Mouse (Mus musculus): ENCODE results near the gene Kdm6a. TPM values are rescaled to one million over a fixed set of nuclear protein-coding genes. Genes with fewer than 3 reads are reported as not detected.

Kdm6a gene
- total RNA-seq (2021), result 10 to 100 TPM; 32.1 to 50.2 TPM
- long read RNA-seq, experiment 1, full-length matches to known transcripts, result 2 of 10 reads
- long read RNA-seq, experiment 1, partial matches to known transcripts, result 1 of 10 reads
- long read RNA-seq, experiment 1, other reads (novel, unspliced or antisense), result 7 of 10 reads
- long read RNA-seq, experiment 2, full-length matches to known transcripts, result 2 of 12 reads
- long read RNA-seq, experiment 2, partial matches to known transcripts, result 4 of 12 reads
- long read RNA-seq, experiment 2, other reads (novel, unspliced or antisense), result 6 of 12 reads

GRCm38 (mm10) chrX:18162192-18162857 is at the start of gene Kdm6a:
Gene Kdm6a, plus strand, starts transcription at chrX:18162575.
- peak; percentile 97 to 99 for DNase-seq (ENCODE audit: low spot score in 2 of 2)

GRCm38 (mm10) chrX:18145557-18145956 is 16.8 kb upstream of the Kdm6a start, which contains the start of gene Dusp21:
Gene Dusp21, plus strand, starts transcription at chrX:18145857.
- no peak for DNase-seq (ENCODE audit: low spot score in 2 of 2)

DNA sequence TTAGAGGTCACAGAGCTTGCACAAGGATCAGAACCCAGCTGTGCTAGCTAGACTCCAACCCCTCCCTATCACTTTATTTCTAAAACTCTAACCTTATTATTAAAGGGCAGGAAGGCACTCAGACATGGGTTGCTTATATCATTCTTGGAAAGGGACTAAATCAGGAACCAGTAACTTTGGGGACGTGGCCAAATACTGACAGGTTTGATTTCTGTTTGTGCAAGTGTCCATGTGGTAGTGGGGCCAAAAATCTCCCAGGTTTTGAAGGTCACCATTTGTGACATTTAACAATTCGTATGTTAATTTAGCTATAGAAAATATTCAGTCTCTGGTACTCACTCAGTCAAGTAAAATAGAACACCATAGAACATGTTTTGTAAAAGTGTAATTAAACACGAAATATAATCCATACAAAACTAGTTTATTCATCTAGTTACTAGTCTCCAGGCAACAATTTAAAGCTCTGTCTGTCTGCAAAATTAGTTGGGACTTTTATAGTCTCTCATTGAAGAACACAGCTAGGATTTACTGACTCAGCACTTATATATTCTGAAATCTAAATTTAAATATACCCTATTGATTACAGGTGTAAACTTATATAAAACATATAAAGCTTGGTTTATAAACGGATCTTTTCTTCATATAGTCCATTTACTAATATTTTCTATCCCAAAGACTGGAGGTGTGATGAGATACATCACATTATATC is 1.5 kb upstream of the Kdm6a start:
- no peak for DNase-seq (ENCODE audit: low spot score in 2 of 2)

DNA sequence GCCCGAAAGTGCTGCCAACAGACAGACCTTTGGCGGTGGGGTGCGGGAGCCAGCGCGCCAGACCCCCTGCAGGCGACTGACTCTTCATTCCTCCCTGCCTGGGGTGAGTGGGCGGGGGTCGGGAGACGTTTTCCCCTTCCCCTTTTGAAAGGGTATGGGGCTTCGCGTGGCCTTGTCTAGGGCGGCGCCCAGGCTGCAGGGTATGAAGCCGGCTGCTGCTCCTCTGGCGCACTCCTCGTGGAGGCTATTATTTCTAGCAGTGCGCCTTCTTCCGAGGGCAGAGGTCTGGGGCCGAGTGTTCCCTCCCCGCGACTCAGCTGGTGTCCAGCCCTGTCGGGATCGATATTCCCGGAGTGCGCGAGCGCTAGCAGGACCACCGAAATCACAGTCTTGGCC is 581 bp upstream of the Kdm6a start:
- no peak for DNase-seq (ENCODE audit: low spot score in 2 of 2)

DNA sequence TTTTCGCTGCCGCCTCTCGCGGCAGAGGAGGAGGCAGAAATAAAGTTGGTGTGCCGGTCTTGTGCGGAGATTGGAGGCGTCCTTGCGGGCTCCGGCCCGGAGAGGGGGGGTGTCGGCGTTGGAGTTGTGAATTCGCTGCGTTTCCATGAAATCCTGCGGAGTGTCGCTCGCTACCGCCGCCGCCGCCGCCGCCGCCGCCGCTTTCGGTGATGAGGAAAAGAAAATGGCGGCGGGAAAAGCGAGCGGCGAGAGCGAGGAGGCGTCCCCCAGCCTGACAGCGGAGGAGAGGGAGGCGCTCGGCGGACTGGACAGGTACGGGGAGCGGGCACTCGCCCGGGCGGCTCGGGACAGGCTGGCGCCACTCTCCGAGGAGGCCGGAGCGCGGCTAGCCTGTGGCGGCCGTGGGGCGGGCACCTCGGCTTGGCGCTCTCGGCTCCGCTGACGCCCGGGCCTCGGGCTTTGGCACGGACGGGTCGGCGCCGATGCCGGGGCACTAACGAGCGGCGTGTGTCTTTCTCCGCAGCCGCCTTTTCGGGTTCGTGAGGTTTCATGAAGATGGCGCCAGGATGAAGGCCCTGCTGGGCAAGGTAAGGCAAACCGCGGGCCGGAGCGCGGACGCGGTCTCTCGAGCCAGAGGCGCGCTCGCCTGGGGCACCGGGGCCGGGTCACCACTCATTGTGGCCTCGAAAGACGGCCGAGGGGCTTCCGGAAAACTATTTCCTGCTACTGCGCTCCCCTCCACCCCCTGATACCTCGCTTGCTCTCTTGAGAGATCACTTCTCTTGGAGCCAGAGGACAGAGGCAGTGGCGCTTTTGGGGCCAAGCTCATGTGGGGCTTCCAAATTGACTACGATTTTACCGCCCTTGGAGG is 721 bp downstream of the Kdm6a start:
- peak; percentile 53 to 59 for DNase-seq (ENCODE audit: low spot score in 2 of 2)

DNA sequence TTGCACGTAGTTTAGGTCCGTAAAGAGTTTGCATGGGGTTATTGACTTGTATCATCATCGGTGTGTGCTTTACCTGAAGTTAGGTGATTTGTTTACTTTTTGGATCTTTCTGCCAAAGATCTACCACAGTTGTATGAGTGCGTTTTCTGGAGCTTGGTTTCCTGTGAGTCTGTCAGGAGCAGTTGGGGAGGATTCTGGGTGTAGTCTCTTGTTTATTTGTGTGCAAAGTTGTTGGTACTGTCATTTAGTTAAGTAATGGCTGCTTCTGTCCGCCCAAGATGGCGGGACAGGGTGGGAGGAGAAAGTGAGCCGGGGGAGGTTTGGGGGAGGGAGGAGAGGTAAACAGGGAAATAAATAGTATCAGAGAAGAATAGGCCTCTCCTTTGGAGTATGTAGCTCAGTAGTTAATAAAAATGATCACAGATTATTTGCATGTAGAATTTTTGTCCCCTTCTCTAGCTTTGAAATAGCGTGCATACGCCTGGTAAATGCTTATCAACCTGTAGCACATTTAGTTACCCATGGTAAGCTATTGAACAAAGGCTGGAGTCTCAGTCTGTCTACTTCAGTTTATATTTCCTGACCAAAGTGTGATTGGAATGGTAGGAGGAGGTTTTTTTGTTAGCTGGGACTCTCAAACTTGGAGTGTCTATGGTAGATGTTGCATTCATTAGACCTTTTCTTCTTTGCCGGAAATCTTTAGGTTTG is 1.7 kb downstream of the Kdm6a start:
- peak in 1 of 2 experiments; percentile 10 for DNase-seq (ENCODE audit: low spot score in 2 of 2)

DNA sequence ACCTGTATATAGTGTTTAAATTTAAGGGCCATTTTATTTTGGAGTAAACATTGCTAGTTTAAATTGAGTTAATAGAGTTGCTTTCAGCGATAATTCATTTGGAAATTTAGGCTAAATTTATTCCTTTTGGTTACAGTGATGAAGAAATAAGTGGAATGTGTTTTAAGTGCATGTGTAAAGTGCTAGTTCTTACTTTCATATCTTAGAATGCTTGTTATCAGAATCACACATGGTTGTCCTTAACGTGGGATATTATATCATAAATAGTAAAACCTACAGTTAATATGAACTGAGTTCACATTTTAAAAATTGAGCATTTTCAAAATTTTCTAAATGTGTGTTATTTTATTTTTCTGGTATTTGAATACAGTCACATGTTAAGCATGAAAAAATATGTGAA is 2.7 kb downstream of the Kdm6a start:
- DNase-seq (ENCODE audit: low spot score in 2 of 2), result no peak

- DNase-seq (ENCODE audit: low spot score in 2 of 2), result no peak
Measured at GRCm38 (mm10) chrX:18166961-18167360, 4.6 kb downstream of the Kdm6a start.

DNA sequence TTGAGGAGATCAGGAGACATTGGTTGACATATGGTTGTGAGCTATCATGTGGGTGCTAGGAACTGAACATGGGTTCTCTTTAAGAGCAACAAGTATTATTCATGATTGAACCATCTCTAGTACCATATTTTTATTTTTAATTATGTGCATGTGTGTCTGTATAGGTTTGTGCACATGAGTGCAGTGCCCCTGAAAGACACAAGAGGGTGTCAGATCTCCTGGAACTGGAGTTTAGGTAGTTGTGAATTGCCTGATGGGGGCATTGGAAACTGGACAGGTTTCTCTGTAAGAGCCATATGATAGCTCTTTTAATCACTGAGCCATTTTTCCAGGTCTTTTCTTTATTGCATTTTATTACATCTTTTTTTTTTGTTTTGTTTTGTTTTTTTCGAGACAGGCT is 6.6 kb downstream of the Kdm6a start:
- no peak for DNase-seq (ENCODE audit: low spot score in 2 of 2)

- DNase-seq (ENCODE audit: low spot score in 2 of 2), result no peak
Measured at GRCm38 (mm10) chrX:18174831-18175230, 12.5 kb downstream of the Kdm6a start.

DNA sequence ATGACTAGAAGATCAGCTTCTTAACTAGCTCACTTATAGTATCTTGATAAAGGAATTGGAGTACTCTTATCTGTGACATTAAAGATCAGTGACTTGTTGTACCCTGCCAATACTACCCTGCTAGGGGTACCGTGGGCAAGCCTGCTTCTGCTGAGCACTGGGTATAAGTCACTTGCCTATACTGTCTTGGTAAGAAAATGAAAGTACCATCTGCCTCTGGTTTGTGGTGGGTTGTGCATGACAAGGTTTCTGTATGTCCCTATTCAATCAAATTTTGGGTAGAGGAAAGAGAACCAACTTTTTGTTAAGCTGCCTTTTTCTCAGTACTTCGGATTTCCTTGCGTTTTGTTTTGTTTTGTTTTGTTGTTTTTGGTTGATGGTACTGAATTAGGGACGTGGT is 15.4 kb downstream of the Kdm6a start:
- no peak for DNase-seq (ENCODE audit: low spot score in 2 of 2)

DNA sequence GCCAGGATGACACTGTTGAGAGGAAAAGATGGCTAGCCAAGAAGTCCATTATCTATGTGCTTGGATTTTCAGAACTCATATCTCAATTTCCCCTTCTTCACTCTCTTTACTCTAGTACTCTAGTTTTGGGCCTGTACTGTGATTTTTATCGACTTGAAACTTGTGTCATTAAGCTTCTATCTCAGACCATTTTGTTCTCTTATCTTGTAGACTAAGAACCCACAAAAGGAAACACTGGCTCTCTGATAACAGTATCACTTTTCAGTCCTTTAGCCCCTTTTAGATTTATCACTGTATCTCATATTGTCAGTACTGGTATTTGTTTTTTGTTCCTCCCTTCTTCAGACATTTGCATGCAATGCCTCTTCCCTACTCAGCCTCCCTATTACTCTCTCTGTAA is 17.1 kb downstream of the Kdm6a start:
- DNase-seq (ENCODE audit: low spot score in 2 of 2), result no peak

GRCm38 (mm10) chrX:18187203-18187602 is 24.8 kb downstream of the Kdm6a start:
- DNase-seq (ENCODE audit: low spot score in 2 of 2), result no peak

DNA sequence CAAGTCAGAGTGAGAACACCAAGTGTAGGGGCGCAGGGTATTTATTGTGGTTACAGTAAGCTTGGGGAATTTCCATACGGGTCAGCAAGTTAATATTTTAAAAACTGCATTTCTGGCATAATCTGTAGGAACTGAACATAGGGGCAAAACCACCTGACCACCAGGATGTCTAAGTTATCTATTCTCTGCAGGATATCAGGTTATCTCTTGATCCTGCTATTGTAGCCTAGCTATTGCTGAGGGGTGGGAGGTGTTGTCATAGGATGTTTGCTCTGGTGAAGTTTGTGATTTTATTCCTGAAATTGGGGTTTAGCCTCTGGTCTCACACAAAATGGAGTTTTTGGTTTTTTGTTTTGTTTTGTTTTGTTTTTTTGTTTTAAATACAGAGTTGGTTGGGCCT is 25.9 kb downstream of the Kdm6a start:
- no peak for DNase-seq (ENCODE audit: low spot score in 2 of 2)

DNA sequence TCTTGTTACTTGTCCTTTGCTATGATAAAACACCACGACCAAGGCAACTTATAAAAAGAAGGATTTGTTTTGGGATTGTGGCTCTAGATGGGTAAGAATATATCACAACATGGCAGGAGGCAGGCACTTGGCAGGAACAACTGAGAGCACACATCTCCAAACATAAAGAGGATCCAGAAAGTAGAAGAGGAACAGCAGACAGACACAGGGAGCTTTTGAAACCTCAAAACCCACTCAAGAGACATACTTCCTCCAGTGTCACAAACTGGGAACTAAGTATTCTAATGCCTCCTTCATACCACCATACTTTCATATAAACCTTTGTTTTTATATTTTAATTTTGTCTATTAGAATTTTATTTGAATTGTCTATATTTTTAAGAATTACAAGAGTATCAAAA is 77.2 kb downstream of the Kdm6a start:
- no peak for DNase-seq (ENCODE audit: low spot score in 2 of 2)

DNA sequence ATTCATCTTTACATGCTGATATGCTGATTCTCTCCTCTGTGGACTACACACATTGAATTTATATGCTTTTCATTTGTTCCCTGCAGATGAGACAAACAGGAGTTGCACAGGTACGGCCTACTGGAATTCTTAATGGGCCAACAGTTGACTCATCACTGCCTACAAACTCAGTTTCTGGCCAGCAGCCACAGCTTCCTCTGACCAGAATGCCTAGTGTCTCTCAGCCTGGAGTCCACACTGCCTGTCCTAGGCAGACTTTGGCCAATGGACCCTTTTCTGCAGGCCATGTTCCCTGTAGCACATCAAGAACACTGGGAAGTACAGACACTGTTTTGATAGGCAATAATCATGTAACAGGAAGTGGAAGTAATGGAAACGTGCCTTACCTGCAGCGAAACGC is 88.2 kb downstream of the Kdm6a start:
- DNase-seq (ENCODE audit: low spot score in 2 of 2), result no peak

DNA sequence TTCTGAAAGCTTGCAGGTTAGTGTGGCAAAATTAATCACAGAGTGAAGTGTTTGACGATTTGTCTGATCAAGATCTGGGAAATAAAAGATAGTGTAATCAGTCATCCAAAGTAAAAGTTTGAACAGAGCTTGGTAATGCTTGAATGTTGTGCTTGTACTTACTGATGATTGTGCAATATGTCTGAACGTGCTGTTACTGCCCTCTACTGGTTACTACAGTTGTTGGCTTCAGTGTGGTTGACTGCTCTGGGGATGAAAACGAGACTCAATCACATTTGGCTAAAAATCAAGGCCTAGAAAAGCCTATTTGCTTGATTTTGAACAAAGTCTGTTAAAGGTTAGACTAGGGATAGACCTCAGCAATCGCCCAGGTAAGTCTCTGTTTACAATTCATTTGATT is 92.4 kb downstream of the Kdm6a start:
- peak in 1 of 2 experiments; percentile 8 for DNase-seq (ENCODE audit: low spot score in 2 of 2)

DNA sequence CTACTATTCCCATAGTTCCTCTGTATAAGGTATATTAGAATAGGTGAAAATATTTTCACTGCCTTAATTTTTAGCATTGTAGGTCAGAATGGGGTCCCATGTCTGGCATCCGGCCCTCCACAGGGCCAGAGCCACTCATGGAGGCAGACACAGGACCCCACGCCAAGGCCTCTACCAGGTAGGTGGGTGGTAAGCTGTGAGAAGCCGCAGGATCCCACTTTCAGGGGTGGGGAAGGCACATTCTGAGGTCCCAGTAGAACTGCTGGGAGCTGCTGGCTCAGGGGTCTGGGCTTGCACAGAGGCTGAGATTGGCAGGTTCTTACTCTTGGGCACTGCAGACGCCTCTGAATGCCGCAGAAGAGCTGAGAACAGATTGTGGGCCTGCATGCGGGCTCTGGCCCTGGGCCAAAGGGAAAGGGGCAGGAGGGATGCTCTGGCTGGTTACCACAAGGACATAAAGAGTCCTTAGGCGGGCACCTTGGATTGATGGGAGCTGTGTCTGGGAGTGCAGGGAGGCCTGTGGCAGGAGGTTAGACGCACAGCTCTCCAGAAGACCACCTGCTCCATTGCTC is 95.9 kb downstream of the Kdm6a start:
- DNase-seq (ENCODE audit: low spot score in 2 of 2), result no peak

DNA sequence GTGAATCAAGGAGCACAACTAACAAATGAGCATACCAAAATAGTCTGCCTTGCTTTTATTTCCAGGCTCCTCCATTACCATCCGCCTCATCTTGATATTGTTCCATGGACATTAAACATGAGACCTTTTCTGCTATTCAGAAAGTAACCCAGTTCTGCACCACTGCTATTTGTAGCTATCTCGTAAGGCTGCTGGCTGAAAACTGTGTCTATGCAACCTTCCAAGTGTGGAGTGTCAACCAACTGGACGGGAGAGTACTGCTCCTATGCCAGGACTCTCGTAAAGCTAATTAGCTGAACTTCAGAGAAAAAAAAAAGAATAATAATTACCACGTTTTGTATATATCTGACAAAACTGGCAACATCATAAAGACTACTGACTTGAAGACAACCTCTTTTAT is 116.2 kb downstream of the Kdm6a start:
- no peak for DNase-seq (ENCODE audit: low spot score in 2 of 2)

DNA sequence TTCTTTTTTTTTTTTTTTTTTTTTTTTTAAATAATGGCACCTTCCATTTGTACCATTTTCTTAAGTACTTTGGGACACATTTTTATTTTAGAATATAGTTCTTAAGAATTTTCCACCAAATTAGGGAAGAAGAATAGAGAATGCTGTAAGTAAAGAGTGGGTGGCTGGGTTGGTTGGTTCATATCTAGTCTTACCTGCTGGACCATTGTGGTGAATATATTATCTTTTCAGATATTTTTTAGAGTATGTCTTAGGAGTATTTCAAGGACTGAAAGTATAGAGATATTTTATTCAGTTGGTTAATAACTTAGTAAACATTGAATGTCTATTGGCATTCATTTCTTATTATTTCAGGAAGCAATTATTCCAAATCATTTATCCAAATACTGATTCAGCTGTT is 117.8 kb downstream of the Kdm6a start:
- DNase-seq (ENCODE audit: low spot score in 2 of 2), result no peak
